Mouse (Mus musculus) embryonic fibroblast, embryonic 13.5 days (primary cell): Measurements from ENCODE around the gene Gm4559.
A peak's percentile ranks its signal among the peaks of the same experiment; 100 is the strongest.

Experiments used
- CTCF ChIP-seq: IDR thresholded peaks from 2 replicates; pipeline ENCODE4 v1.5.1; 2011; ENCODE audit warnings: mild to moderate bottlenecking, control low read depth, low read length, moderate library complexity, borderline replicate concordance; ENCODE audit not compliant: insufficient read depth
- POLR2A ChIP-seq: IDR thresholded peaks from 2 replicates; pipeline ENCODE4 v1.6.1; 2011; ENCODE audit warnings: low read depth, mild to moderate bottlenecking, control low read depth, low read length, moderate library complexity

DNA sequence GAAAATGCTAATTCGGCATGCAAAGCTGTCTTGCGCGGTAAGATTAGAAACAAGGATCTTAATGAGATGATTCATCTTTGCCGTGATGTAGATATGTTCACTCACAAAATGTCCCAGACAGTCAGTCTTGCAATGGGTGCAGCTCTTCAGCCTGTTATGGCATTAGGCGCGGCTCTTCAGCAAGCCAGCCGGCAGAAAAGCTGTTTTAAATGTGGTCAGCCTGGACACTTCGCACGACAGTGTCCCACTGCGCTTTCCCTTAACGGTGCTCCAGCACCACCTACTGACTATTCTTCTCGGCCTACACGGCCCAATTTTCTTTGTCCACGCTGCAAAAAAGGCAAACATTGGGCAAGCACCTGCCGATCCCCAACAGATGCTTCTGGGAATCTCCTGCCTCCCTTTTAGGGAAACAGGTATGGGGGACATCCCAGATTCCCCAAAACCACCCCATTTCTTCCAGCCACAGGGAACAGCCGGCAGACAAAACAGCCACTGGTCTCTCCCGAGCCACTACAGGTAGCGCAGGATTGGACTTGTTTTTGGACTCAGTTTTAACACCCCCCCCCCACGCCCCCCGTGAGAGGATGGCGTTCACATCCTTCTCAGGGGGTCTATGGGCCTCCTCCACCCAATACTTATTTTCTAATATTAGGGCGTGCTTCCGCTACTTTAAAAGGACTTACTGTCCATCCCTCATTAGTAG, 11.1 kb upstream of the Gm4559 start:
- TF ChIP-seq CTCF (peak; percentile 30; the same call in 1 of the 2 replicates), POLR2A (no peak)
